Mouse (Mus musculus): ENCODE measurements at regions not wholly inside any gene's neighbourhood (a gene's known extent, or its start where the extent isn't known, plus 50 kb on each side); places are given as distances from the start of the nearest gene placed in this dataset.

DNA sequence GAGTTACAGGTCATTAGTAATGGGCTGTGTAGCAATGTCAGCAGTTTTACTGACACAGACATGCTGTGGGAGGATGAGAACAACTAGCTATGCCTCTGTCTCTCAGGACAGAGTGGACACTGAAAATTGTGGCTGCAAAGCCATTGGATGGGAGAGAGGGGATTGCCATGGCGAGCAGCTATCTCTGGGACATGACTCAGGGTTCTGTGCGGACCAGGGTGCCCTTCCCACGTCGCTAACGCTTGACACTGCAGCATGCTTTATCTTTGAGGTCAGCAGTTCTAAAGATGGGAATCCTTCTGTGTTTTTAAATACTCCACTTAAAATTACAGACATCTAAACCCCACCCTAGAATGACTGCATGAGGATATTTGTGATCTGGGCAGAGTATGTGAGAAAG is 121.9 kb downstream of the Fam198b start:
- TF ChIP-seq CTCF (IDR thresholded peaks at IDR 0.05; ENCODE audit: extremely low read depth, insufficient read depth, low read length), result no peak
- no peak for TF ChIP-seq POLR2A (IDR thresholded peaks at IDR 0.05; ENCODE audit: extremely low read depth, insufficient read depth, low read length)

All from cortical plate, adult 2 months (tissue).